Mouse (Mus musculus) kidney, postnatal 0 days (tissue): ENCODE measurements around the gene Tcf15. TPM values are rescaled to one million over a fixed set of nuclear protein-coding genes. Genes with fewer than 3 reads are reported as not detected.

ENCODE experiments used
- ATAC-seq: fragments of 200-750 bp; cut with Nextera tagmentation; replicated peaks from 2 replicates; pipeline ENCODE4 v1.8.0; 2017; ENCODE audit warnings: low read depth, moderate number of reproducible peaks, moderate TSS enrichment, moderate library complexity; ENCODE audit not compliant: low FRiP score
- DNase-seq: peaks from one replicate; pipeline ENCODE4 v3.0.0-alpha.2; 2016; ENCODE audit warnings: low spot score
- H3K27ac ChIP-seq: fragments of 300-500 bp; sonication (generic); 2 replicates; pipeline ENCODE4 v1.5.1; 2014; ENCODE audit warnings: mild to moderate bottlenecking
- H3K27me3 ChIP-seq: fragments of 300-500 bp; sonication (generic); 2 replicates; pipeline ENCODE4 v1.6.1; 2014; ENCODE audit warnings: low read length, mixed read lengths; ENCODE audit not compliant: insufficient read depth
- H3K36me3 ChIP-seq: fragments of 300-500 bp; sonication (generic); 2 replicates; pipeline ENCODE4 v1.6.1; 2014; ENCODE audit warnings: low read length, mixed read lengths; ENCODE audit not compliant: insufficient read depth
- H3K4me1 ChIP-seq: fragments of 300-500 bp; sonication (generic); replicated peaks from 2 replicates; pipeline ENCODE4 v1.6.1; 2014; ENCODE audit warnings: antibody characterized with exemption, low read length, mixed read lengths; ENCODE audit not compliant: insufficient read depth
- H3K4me2 ChIP-seq: fragments of 300-500 bp; sonication (generic); 2 replicates; pipeline ENCODE4 v1.6.1; 2014; ENCODE audit warnings: mild to moderate bottlenecking, low read length, moderate library complexity, mixed read lengths
- H3K4me3 ChIP-seq: fragments of 300-500 bp; sonication (generic); replicated peaks from 2 replicates; pipeline ENCODE4 v1.5.1; 2014; ENCODE audit warnings: low read depth, low read length
- H3K9ac ChIP-seq: fragments of 300-500 bp; sonication (generic); 2 replicates; pipeline ENCODE4 v1.6.1; 2014; ENCODE audit warnings: low read depth, low read length
- H3K9me3 ChIP-seq: fragments of 300-500 bp; sonication (generic); replicated peaks from 2 replicates; pipeline ENCODE4 v1.6.1; 2016; ENCODE audit warnings: low read length, inconsistent platforms, mixed read lengths
- CTCF ChIP-seq: IDR thresholded peaks from 2 replicates; pipeline ENCODE4 v1.5.1; 2016; ENCODE audit warnings: antibody characterized with exemption, low read depth, mild to moderate bottlenecking, moderate library complexity
- WGBS: fragments of 180-500 bp; shearing (Covaris S2); extraction: QIAGEN DNeasy Blood & Tissue Kit; methylation state at CpG from one replicate; pipeline ENCODE4 v1.1.7; 2014; 5-methylcytosine and 5-hydroxymethylcytosine counted together
- polyA plus RNA-seq: library from polyadenylated mRNA; unstranded; fragments of >200 nt; fragmentation: Nextera tagmentation; extraction: Ambion mirVana; gene quantifications from 2 replicates; pipeline ENCODE4 v1.2.1, GENCODE M21; 2015

Gene Tcf15
- polyA plus RNA-seq, 1 experiment from 2014 or later, result 15.5 TPM

- Histone ChIP-seq H3K4me3 (no peak overlapping the region), H3K27ac (no peak overlapping the region), H3K4me1 (no peaks in the 10 kb centered on the region), H3K4me2 (no peak overlapping the region), H3K36me3 (no peaks in the 10 kb centered on the region), H3K9ac (no peak overlapping the region), H3K9me3 (no peaks in the 10 kb centered on the region), H3K27me3 (no peaks in the 10 kb centered on the region)
- DNase-seq (no peak), ATAC-seq (no peak)
- no peak for TF ChIP-seq CTCF
- 54% methylated on average over 6 of the region's 6 CpGs for WGBS
These were observed 41.0 kb upstream of the Tcf15 start for GRCm38 (mm10) chr2:152102369-152102768.

DNA sequence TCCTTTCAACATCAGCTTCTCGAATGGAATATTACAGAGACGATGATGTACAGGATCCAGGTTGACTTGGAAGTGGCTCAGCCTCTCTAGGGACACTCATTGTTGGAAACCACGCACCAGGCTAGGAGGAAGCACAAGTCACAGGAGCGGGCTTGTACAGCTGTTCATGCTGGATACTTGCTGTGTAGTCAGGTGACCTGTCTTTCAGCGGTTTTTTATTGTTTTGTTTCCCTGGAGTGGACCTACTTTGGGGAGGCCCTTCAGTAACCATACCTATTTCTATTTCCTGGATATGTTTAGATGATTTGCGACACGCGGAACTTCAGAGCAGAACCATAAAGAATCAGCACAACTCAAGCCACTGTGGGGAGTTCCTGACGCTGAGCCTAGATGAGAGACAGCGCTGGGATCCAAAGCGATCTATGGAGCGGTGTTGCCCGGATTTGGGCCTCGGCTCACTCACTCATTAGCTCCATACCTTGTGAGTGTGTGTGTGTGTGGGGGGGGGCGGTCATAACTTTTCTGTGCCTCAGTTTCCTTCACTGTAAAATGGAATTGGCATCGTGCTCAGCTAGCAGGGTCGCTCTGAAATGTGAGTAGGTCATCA is 38.5 kb upstream of the Tcf15 start:
- Histone ChIP-seq H3K36me3 (no peaks in the 10 kb centered on the region), H3K4me2 (peak overlapping the region; percentile 76), H3K9me3 (no peaks in the 10 kb centered on the region), H3K4me1 (no peaks in the 10 kb centered on the region), H3K27me3 (no peaks in the 10 kb centered on the region), H3K4me3 (peak overlapping the region; percentile 49), H3K9ac (no peak overlapping the region; the same call in 1 of the 2 replicates), H3K27ac (peak overlapping the region; percentile 85; the same call in 1 of the 2 replicates)
- no peak for TF ChIP-seq CTCF
- ATAC-seq (peak; percentile 14; the same call in 1 of the 2 replicates), DNase-seq (peak; percentile 42)
- WGBS, result 13% methylated on average over 17 of the region's 17 CpGs

DNA sequence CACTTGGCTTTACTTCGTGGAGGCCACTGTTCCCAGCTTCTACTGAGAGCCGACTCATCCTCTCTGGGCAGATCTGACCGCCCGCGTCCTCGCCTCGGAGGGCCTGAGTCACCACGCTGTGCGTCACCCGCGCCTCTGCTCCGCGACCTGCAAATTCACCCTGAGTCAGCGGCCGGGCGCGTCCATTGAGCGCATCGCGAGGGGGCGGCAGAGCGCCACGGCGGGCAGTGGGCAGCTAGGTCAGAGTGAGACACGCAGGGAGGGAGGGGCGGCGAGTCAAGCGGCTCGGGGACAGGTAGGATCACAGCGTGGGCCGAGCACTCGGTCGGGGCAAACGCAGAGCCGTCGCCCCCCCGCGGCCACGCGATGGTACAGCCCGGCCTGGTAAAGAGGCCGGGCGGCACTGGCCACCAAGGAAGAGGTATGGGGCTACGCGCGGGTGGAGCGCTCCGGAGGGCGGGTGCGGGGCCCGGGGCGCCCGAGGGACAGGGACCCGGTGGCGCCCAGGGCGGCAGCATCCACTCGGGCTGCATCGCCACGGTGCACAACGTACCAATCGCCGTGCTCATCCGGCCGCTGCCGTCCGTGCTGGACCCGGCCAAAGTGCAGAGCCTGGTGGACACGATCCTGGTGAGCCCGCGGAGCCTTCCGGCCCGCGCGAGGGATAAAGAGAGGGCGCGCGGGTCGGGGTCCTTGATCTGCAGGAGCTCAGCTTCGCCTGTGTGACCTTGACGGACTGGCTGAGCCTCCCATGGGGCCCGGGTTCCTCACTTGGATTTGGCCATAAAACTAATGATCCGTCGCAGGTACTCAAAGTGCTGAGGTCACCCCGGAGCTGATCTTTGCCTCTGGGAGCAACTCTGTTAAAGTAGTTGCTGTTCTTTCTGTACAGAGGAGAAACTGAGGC is 37.8 kb upstream of the Tcf15 start, which contains the start of gene Srxn1:
Gene Srxn1, plus strand, starts transcription at position 199 of the 907 bp plus-strand sequence.
- ATAC-seq (peak; percentile 94), DNase-seq (peak; percentile 88)
- peak within 1 kb of the TSS; percentile 85 for H3K27ac ChIP-seq
- no peaks in the 10 kb centered on the region for H3K4me1 ChIP-seq
- TF ChIP-seq CTCF, result peak; percentile 67
- no peaks in the 10 kb centered on the region for H3K9me3 ChIP-seq
- peak within 1 kb of the TSS; percentile 77 for H3K9ac ChIP-seq
- no peaks in the 10 kb centered on the region for H3K36me3 ChIP-seq
- no peaks in the 10 kb centered on the region for H3K27me3 ChIP-seq
- H3K4me2 ChIP-seq, result peak within 1 kb of the TSS; percentile 76
- WGBS, result under 1% methylated on average over 79 of the region's 84 CpGs
- peak within 1 kb of the TSS; percentile 49 for H3K4me3 ChIP-seq

GRCm38 (mm10) chr2:152106225-152106595 is 37.2 kb upstream of the Tcf15 start:
- Histone ChIP-seq H3K36me3 (no peaks in the 10 kb centered on the region), H3K4me2 (peak overlapping the region; percentile 76), H3K9ac (peak overlapping the region; percentile 77; the same call in 1 of the 2 replicates), H3K4me1 (no peaks in the 10 kb centered on the region), H3K4me3 (peak overlapping the region; percentile 49), H3K9me3 (no peaks in the 10 kb centered on the region), H3K27ac (0 out of 2 replicates have a peak overlapping the region, but pooled peaks have one; percentile 85), H3K27me3 (no peaks in the 10 kb centered on the region)
- no peak for TF ChIP-seq CTCF
- ATAC-seq (no peak), DNase-seq (no peak)
- 67% methylated on average over 3 of the region's 3 CpGs for WGBS

- Histone ChIP-seq H3K36me3 (no peaks in the 10 kb centered on the region), H3K4me3 (no peak overlapping the region), H3K9me3 (no peaks in the 10 kb centered on the region), H3K4me1 (no peaks in the 10 kb centered on the region), H3K9ac (no peak overlapping the region), H3K27ac (no peak overlapping the region), H3K4me2 (0 out of 2 replicates have a peak overlapping the region, but pooled peaks have one; percentile 5), H3K27me3 (no peaks in the 10 kb centered on the region)
- DNase-seq (no peak), ATAC-seq (no peak)
- WGBS, result 92% methylated on average over 10 of the region's 10 CpGs
- no peak for TF ChIP-seq CTCF
These were observed 36.8 kb upstream of the Tcf15 start for GRCm38 (mm10) chr2:152106597-152106996.

GRCm38 (mm10) chr2:152108702-152109101 is 34.7 kb upstream of the Tcf15 start:
- no peak overlapping the region for H3K27ac ChIP-seq
- H3K4me2 ChIP-seq, result no peak overlapping the region
- H3K36me3 ChIP-seq, result no peaks in the 10 kb centered on the region
- WGBS, result 70% methylated on average over 7 of the region's 7 CpGs
- no peak for TF ChIP-seq CTCF
- H3K4me3 ChIP-seq, result no peak overlapping the region
- H3K27me3 ChIP-seq, result no peaks in the 10 kb centered on the region
- ATAC-seq (no peak), DNase-seq (no peak)
- no peaks in the 10 kb centered on the region for H3K4me1 ChIP-seq
- H3K9me3 ChIP-seq, result no peaks in the 10 kb centered on the region
- no peak overlapping the region for H3K9ac ChIP-seq
